Mouse (Mus musculus): Measurements from ENCODE around the gene Sugct.

Gene Sugct

DNA sequence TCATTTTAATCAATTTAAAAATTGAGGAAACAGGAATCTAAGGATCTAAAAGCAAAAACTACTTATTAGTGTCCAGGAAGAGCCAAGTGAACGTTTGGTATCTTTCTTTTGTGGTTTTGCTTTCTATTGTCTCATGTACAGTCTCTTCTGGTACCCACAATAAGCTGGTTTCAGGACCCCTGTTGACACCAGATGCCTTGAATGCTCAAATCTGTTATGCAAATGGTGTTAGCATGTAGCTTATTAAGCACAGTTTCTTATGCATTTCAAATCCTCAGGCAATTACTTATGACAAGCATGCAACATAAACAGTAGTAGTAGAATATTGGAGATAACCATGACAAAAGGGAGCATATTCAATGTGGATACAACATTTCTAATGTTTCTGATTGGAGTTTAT lies 407.0 kb downstream of the Sugct start:
- DNase-seq = no peak

DNA sequence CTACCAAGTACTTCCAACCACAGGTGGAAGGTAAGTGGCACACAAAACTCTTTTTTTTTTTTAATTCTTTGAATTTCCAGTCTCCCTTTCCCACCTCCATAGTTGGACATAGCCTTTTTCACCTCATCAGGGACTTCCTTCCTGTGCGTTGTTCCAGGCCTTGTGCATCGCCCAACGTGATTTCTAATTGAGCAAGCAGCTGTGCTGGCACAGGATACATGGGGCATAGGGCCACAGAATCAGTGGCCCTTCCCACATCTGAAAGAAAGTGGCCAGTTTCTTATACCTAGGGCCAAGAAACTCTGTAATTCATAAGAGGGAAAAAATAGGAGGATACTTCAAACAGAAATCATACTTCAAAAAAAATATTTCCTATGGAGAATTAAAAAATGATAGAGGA lies 449.4 kb downstream of the Sugct start:
- DNase-seq = no peak

DNA sequence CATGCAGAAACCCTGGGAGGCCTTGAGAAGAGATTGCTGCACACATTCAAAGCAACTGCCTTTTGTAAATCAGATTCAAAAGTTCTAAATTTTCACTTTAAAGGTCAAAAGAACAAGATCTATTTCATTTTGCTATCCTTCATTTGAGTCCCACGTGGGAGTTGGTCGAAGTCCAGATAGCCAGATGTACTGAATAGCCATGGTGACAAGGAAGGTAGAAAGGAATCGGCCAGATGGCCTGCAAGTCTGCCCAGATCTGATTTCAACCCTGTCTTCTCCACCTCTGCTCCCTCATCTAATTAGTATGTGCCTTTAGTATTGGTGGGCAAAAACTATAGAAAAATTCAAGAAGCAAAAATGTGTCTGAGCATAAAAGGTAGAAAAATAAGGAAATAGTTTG lies 478.8 kb downstream of the Sugct start:
- DNase-seq = peak; percentile 2 to 4

DNA sequence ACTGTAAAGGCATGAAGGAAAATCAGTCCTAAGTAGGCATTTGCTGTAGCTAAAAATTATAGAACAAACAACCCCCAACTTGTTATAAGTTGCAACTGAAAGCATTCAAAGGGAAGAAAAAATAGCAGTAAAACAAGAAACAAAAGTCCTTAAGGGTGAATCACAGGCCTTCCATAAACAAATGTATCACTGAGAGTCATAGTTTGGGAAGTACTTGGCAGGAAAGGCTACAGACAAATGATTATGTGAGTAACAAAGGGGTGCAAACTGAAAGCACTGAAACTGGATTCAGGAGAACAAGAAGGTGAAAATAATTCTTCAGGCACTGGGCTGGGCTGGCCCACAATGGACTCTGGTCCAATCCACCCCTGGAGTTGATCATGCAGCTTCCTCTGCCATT lies 482.7 kb downstream of the Sugct start:
- no peak for DNase-seq

DNA sequence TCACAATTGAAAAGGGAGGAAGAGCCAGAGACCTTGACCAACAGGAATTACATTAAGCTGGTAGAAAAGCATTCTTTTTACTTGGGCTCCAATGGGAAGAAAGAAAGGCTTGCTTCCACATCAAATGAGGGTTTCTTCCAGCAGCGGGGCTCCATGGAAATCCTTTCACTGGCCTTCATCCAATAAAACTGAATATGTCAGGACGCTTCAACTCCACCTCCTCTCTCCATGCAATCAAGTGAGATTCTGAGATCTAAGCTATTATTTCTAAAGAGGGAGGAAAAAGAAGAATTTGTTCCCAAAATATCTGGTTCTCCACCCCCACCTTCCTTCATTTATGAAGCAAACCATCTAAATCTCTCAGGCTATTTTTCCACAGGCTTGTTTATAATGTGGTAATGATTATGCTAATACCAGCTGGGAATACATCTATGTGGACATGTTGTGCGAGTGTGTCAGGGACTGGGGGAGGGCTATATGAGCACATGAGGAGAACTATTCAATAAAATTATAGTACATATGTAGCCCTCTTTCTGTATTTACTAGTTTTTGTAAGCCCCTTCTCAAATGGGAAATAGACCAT lies 505.1 kb downstream of the Sugct start:
- no peak for DNase-seq

DNA sequence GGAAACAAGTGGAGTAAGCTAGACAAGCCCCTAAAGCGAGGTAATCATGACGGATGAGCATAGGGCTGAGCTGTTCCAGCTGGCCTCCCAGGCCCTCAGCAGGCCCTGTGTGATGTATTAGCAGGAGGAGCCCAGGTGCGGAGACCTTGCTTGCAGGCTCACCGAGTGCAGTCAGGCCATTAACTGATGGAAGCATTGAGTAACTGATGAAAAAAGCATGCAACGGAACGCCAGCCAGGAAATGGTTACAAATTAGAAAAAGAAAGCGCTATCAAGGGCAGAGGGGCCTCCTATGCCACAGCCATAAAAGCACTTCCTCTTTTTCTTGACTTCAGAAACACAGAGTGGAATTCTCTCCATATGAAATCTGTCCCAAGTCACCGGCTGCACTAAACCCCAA lies 510.1 kb downstream of the Sugct start:
- DNase-seq = peak; percentile 37 to 59

DNA sequence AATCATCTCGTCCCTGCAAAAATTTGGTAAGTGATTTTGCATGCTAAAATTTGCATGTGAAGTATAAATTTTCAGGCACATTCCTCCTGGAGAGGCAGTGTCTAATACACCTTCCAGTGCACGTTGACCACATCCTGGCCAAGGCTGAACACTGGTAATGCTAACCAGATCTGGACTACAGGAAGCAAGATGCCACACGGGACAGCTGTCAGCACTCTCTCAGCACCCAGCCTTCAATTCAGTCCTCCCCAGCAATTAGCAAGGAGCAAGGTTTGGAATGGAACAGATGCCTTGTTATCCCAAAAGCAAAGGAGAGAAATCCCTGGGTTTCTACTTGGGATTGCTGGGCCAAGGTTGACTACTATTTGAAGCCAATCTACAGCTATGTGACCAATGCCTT lies 529.4 kb downstream of the Sugct start:
- DNase-seq = no peak

DNA sequence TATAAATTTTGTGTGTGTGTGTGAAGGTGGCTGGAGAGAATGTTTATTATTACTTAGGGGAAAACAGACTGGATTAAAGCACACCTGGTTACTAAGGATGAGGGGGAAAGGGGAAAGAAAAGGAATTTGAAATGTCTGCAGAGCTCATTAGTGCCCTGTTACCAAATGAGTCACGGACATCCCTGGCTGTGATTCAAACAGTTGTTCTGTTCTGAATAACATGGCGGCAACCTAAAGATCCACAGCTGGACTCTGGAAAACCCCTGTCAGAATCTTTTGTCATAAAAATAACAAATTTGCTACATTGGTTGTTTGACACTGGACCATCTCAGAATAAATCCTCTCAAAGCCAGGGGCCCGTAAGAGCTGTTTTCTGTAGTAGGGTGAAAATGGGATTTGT lies 530.6 kb downstream of the Sugct start:
- no peak for DNase-seq

DNA sequence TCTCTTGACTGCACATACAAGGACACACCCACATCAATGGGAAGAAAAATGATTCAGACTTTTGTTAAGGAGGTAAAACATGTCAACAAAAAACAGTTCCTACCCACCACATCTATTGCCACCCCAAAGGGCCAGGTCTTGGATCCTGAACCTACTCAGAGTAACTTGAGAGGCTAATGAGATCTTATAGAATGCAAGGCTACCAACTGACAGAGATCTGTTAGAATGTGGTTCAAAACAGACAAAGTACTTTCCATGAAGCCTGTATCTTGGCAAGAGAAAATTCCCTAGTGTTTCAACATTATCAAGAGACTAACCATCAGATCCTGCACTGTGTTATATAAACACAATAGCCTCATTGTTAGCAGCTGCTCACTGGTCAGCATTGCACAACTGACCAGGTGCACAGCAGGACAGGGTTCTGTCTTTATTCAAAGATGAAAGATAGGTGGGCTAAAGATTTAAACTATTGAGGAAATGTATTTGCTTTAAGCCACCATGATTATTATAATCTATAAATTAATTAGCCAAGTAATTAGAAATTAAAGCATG lies 548.8 kb downstream of the Sugct start:
- no peak for DNase-seq

DNA sequence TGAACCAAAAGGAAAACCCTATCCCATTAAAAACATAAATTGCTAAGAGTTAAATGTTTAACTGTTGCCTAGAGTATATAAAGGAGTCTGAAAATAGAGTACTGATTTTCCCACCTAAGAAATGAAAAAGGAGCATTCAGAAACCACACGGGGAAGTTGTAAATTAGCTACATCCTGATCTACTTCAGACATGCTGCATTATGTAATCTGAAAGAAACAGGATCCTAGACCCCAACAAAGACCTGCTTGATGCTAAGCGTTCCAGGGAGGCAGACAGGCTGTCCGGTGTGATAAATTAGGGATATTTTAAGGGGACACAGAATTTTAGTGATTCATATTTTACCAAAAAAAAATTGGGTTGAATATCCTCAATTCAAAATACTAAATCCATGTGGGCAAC lies 579.3 kb downstream of the Sugct start:
- DNase-seq = no peak

DNA sequence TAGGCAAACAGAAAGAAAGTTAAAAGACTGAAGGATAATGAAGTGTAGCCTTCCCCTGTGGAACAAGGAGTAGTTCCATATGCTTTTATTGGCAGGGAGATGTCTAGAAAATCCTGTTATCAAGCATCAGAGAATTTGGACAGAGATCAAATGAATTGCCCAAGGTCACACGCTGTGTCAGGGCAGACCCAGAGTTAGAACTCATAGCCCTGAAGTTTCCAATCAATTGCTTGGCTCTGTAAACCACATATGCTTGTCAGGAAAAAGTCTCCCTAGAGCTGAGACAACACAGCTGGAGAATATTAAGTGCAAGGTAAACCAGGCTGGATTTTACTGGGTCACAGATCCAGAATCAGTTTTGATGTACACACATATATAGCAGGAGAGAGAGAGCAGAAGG lies 593.0 kb downstream of the Sugct start:
- DNase-seq = no peak

DNA sequence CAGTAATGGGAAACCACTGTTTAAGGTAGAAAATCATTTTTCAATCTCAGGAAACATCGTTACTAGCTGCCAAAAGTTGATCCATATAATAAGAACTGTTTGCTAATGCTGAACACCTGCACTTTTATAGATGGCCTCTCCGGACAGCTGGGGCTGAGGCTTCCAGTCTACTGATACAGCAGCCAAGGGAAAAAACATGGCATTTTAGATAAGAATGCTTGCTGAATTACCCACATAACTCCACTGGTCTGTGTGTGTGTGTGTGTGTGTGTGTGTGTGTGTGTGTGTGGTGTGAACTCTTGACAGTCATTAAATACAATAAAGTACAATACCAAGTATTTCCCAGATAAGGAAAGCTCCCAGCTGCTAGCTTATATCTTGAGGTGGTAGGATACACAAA lies 608.8 kb downstream of the Sugct start:
- DNase-seq = peak; percentile 5 to 13

DNA sequence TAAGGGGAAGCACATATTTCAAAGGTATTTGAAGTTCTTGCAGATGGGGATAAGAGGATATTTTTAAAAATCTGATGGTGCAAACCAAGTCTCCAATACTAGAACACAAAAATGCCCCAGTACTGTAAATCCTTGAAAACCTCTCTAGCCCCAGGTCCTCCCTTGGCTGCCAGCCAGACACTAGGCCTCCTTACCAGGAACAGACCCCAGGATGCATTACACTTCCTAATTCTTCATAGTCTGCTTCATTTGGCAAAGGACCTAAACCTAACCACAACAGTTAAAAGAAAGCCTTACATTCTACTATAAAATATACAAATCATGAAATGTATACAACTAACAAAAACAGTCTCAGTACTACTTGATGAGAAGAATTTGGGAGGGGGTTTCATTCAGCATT lies 609.2 kb downstream of the Sugct start:
- peak; percentile 25 to 28 for DNase-seq

DNA sequence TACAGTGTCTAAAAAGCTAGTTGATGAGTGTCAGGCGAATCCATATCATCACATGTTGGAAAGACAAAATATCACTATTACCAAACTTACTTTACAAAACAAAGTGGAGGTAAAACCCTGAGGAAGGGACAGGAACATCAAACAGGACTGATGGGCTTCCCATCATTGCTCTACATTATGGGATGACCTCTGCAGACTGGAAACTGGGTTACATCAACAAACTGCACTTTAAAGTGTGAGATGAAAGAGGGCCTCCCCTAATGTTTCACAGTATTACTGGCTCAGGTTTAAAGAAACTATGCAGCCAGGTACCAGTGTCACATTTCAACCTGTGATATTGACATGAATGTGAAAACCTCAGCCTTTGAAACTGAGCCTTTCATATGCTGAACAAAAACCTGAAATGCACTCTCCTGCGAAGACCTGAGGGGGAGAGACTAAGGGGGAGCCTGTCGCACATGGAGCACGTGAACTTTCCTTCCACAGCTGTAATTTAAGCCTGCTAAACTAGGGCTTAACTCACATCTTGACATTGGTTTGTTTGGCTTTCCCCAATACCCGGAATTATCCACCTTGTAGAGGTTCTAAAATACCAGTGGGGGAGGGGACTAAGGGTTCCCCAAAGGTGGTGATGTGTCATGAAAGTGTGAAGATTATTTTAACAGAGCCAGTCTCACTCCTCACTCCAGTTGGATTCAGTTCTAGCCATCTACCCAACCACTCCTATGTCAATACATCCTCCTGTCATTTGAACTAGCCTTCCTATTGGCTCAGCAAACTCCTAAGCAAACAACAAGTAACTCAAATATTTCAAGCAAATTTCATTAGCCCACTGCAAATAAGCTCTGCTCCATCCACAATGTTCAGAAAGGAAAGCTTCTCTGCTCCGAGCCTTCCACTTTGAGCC lies 610.2 kb downstream of the Sugct start:
- DNase-seq = no peak

DNA sequence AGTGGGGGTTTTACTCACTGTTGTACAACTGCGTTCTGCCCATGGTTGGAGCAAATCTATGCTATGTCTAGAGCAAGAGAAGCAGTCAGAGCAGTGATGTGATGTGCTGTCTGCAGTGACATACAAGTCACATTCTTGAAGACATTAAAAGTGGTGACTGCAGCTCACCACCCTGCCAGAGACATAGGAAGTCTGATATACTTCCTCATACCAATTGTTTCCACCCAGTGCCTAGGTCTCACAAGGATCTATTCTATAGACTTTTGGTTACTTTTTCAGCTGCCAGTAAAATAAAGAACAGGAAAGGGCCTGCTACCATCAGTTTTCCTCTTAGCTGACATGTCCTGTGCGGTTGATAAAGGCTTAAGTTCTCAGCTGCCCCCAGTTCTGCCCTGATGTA lies 613.7 kb downstream of the Sugct start:
- DNase-seq = no peak

DNA sequence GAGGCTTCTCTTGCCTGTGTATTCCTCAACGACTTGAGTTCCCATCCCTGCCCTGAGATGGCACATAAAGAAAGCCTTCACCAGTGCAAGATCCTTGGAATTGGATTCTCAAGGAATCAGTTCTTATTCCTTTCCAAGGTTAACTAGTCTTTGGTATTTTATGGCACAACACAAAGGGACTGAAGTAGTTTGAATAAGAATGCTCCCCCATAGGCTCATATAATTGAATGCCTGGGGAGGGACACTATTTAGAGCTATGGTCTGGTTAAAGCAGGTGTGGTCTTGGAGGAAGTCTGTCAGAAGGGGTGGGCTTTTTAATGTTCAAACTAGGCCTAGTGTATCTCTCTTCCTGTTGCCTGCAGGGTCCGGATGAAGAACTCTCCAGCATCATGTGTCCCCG lies 629.8 kb downstream of the Sugct start:
- DNase-seq = no peak

DNA sequence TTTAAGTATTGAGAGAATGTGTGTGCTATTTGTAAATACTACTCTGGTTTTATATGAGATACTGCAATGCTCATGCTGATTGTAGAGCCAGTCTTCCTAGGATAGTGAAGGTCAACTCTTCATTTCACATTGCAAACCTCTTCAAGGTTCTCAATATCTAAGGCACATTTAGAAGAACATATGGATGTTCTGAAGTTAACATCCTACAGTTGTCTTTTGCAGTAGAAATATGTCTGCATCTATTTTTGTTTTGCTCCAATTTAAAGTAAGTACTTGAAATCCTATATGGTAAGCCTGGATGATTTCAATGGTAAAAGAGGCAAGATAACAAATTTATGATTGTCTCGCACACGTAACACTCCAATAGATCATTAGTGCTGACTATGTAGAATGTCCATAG lies 638.7 kb downstream of the Sugct start:
- no peak for DNase-seq

DNA sequence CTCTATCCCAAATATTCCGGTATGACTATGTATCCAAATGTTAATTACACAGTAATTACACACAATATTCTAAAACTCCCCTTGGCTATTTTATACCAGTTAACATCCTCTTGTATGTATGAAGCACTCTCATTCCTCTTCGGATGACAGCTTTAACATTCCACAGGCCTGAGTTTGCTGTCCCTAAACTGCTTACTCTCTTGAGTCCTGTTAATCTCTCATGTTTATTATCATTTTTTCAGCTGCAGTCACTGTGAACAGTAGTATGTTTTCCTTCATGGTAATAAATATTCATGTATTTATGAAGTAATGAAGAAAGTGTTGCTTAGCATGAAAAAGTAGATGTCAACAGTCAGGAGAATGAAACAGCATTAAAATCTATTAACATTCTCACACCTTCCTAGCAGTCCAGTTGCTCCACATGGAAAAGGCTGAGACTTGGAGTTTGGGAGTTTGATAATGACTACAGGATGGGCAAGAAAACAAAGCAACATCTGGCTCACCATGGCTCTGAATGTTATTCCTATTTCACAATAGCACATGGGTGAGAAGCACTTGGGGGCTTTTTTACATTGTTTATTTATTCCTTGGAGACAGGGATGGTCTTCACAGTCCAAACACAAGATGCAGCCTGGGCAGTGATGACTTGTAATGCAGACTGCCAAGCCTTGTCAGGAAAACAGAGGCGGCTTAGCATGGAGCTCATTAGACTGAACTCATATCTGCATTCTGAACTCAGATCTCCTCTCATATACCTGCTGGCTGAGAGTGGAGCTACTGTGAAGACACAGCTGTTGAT lies 651.7 kb downstream of the Sugct start:
- DNase-seq = no peak

DNA sequence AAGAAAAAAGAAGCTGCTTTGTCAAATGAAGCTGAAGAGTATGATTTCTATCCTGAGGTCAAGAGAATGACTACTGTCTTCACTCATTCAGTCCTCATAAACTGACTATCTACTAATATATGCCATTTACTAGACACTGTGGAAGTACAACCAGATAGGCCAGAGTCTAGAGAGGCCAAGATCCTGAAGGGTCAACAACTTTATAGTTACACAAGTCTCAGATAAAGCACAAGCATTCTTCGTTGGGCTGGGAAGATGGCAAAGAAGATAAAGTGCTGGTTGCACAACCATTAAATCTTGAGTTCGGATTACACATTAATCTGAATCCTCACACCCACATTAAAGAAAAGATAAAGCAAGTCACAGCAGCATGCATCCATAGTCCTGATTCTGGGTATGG lies 653.0 kb downstream of the Sugct start:
- DNase-seq = no peak

DNA sequence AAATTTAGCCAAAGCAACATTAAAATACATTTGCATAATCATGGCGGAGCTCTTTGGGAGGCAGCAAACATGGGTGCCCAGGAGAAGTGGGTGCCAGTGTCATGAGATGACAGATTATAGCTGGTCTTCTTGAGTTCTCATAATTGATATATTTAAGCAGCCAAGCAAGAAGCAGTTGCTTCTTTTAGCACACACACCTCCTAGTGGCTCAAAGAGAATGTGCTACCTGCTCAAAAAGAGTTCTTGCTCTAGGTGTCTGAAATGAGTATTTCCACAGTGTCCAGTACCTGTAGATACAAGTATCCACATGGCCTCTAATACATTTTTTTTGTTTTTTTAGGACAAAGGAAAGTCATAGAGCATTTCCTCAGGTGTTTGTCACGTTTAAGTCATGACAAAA lies 655.6 kb downstream of the Sugct start:
- DNase-seq = no peak

DNA sequence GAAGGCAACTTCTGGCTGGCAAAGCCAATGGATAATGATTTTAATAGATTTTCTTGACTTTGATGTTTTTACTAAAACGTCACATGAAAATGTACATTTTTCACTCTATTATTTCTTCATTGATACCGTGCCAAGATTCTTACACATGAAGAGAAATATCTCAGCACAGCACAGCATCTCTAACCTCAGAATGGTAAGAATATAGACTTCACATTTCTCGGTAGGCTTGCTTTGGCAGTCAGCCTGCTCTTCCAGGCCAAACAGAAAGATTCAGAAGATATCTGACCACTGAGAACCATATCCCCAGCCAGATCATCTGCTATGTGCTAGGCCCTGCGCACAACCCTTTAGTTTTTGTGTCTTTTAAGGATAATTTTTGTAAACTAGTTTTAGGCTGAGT lies 657.0 kb downstream of the Sugct start:
- DNase-seq = no peak

DNA sequence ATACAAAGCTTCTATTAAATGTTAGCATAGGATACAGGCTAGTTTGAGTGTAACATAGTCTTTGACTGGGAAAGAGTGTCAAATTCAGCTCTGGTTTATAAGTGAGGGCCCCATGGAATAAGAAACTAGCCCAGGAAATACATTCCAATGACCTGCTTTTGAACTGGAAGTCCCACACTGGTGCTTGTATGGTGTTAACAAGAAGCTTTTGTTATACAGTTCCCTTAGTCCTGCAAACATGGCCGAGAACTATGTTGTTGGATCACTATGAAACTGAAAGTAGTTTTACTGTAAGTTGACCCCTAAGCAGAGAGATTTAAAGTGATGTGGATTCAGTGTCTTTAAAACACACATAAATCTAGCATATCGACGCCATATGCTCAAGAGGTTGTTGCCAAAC lies 657.5 kb downstream of the Sugct start:
- DNase-seq = no peak

DNA sequence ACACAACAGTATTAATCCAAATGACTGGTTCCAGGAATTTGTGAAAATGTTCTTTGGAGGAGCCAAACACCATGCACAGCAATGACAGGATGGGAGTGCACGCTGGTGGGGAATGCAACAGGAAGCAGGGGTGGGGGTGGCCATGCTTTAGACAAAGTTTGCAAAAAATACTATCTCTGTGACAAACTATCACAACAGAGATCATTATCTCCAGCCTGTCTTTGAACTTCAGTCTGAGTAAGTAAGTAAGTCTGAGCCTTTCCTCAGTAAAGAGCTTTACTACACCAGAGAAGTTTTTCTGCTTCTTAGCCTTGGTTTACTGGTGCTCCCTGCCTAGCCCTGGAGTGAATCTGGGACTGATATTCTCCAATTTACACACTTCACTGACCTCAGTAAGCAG lies 664.6 kb downstream of the Sugct start:
- no peak for DNase-seq

DNA sequence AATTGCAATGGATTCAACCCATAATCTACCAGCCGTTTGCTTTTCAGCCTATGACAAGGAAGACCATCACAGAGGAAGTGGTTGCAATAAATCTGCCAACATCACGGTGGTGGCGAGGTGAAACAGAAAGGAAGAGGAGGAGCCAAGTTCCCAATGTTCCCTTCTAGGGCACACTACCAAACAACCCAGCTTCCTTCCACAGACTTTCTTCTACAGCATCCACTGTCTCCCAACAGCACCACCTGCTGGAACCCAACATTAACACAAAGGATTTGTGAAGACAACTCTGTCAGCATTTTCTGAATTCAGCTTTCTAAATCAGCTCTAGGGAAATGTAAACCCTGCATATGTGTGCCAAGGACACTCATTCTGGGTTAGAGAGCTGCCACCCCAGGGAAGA lies 666.8 kb downstream of the Sugct start:
- peak; percentile 65 to 72 for DNase-seq

Data from kidney, postnatal 4 days (tissue).